Mouse (Mus musculus) spleen, postnatal 36 days (tissue): ENCODE measurements around the gene Cop1.
A peak's percentile ranks its signal among the peaks of the same experiment; 100 is the strongest.

Experiments used
- DNase-seq, 2 experiments: peaks; one replicate each; pipeline ENCODE4 v3.0.0; 2022; ENCODE audit warnings: low spot score in 2 of 2, mixed read lengths in 1 of 2

Gene Cop1

DNA sequence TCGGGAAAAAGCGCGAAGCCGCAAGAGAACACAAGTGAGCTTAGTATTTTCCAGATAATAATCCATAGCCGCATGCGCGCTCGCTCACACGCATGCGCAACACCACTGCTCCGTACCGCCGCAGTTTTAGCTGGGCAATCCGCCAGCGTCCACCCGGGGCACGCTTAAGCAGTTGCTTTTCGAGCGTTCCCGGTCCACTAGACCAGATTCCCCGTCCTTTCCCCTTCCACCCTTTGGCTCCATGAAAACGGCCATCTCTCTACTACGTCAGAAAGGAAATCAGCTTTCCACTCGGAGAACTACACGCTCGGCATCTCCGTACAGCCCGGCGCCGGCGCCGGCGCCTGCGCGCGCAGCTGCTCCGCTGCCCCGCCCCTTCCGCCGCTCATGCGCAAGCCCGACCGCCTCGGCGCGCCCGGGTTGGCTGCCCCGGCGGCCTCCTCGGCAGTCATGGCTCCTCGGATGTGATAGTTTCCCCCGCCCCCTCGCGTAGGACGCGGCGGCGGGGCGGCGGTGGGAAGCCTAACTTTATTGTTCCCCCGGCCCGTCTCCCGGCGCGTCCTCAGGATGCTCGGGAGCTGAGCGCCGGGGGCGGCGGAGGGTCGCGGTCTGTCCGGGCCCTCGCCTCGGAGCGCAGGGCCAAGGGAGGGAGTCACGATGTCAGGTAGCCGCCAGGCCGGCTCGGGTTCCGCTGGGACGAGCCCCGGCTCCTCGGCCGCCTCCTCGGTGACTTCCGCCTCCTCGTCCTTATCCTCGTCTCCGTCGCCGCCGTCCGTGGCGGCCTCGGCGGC lies at the start of gene Cop1:
Gene Cop1, plus strand, starts transcription at position 540 of the 791 bp plus-strand sequence.
- peak; percentile 91 for DNase-seq

GRCm38 (mm10) chr1:159186741-159187140 lies 45.4 kb upstream of the Cop1 start:
- DNase-seq = peak in 1 of 2 experiments; percentile 5

DNA sequence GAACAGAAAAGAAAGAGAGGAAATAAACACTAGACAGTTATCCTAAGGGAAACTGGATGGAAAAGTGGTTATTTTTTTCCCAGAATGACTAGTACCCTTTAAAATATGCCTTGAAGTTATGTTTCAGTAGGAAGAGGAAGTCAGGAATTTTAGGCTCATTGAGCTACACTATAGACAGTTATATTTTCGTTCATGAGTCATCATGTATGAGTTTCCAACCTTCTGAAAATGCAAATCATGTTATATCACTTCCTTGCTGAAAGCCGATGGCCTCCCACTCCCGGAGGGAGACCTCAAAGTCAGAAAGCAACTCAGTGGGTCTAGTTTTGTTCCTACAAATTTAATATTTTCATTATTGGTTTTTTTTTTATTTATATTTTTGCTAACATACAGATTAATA lies 33.5 kb upstream of the Cop1 start:
- DNase-seq = no peak

DNA sequence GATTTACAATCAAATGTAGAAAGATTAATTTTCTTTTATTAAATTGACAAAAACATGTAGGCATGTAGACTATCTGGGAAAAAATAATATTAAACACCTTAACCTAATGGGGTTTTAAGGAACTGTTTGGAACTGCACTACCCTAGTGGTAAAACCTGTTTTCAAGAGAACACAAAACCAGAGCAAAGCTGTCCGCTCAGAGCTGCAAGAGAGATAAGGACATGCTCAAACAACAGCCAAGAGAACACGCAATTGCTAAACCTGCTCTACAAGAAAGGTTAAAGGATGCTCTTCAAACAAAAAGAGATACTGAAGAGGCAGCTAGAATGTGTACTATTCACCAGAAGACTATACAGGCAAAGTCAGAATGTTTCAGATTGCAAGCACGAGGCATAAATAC lies 32.5 kb upstream of the Cop1 start:
- no peak for DNase-seq

DNA sequence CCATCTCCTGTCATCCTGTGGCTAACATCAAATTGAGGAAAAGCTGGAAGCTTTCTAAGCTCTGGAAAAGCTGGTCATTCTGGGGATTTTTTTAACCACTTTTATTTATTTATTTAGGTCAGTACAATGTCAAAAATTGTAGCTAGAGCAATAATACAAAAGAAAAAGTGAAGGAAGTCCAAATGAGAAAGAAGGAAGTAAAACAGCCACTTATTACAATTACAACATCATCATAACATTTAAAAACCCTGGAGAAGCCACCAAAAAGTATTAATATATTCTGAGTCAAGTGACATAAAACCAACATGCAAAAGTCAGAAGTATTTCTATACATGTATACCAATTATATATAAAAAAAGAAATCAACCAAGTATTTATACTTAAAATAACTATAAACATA lies 30.9 kb upstream of the Cop1 start:
- no peak for DNase-seq

DNA sequence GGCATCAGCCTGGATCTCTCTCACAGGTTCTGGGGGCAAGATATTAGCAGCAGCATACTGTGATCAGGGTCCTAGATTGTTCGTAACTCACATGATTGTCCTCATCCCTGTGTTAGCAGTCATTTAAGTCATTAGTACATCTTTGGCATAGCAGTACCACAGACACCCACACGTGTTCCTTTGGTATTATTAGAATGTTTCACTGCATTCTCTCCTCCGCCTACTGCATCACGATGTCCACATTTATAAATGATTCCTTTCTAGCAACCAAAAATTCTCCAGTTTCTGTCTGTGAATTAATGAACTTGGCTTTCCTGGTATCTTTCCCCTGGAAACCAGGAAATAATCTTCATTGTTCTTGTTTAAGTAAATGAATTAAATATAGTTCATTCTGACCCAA lies 20.4 kb upstream of the Cop1 start:
- DNase-seq = no peak

GRCm38 (mm10) chr1:159217437-159217836 lies 14.7 kb upstream of the Cop1 start:
- DNase-seq = no peak

DNA sequence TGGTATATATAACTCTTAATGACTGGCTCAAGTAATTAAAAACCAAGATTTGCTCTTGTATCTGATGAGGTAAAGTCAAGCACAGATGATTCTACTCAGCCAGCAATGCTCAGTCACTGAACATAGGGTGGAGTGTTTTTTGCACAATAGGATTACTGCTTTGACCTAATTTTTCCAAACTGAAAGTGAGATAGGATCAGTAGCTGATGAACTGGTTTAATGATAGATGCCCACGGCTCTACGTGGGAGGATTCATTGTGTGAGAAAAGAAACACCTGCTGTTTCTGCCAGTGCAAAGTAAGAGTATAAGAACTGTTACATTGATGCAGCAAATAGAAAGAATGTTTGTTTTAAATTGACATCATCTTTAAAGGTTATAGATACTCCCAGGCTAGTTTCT lies 10.1 kb upstream of the Cop1 start:
- no peak for DNase-seq

DNA sequence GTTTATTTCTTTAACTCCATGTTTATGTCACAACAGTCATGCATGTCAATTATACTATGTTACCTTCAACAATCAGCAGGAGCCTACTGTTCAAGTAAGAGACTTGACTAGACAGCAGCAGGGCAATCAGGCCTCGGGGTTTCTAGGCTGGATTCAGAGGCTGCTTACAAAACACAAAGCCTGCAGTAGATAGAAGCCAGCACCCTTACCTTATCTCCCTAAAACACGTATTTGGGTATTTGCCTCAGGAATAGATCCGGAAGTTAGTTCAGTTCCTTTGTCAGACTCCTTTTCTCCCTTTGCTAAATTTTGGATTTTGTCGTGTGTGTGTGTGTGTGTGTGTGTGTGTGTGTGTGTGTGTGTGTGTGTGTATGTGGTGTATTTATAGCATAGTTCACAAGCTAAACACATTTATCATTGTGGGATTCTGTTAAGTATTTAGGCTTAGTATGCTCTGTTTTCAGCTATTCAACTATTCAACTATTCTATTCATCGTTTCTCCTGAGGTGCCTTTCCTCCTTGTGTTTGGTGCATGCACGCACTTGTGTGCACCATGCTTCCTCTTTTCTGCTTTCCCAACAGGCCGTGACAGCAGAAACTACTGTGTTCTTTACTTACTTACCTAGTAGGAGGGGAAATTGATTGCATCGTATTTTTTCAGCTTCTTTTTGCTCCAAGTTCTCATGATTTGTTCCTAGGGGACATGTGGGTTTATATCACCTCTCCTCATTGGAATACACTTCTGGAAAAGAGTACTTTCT lies 6.9 kb upstream of the Cop1 start:
- peak; percentile 40 to 48 for DNase-seq

- DNase-seq = peak; percentile 9 to 13
Measured at GRCm38 (mm10) chr1:159232572-159233261, 597 bp downstream of the Cop1 start.

GRCm38 (mm10) chr1:159233426-159233825 lies 1.3 kb downstream of the Cop1 start:
- DNase-seq = no peak

GRCm38 (mm10) chr1:159234496-159234895 lies 2.4 kb downstream of the Cop1 start:
- peak; percentile 14 to 35 for DNase-seq

DNA sequence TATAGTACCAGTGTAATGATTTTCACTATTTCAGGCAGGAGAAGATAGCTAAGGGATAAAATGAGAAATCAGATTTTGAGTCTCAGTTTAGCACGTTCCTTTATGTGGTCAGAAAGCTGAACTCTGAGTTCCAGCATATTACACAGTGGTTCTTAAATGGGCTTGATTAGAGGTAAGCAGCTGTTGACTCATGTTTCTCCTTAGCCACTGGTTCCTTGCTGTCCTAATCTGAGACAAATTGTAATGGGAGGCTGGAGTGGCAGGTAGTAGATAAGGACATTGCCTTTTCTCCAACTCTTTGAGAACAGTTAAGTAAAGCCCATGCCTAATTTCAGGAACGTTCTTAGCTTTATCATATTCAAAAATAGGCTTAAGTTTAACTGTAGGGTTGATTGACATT lies 3.6 kb downstream of the Cop1 start:
- no peak for DNase-seq

DNA sequence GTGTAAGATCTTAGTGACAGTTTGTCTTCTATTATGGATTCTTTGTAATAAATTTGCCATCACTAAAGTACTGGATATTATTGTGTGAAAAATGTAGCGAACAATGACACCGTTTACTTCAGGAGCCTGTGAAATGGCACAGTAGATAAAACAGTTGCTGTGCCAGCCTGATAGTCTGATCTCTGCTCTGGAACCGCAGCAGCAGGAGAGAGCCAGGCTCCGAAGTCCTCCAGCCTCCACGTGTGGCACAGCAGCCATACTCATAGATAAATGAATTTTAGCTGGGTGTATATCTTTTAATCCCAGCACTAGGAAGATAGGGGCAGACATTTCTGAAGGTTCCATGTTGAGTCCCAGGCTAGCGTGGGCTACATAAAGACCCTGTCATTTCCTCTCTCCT lies 6.0 kb downstream of the Cop1 start:
- peak; percentile 22 to 28 for DNase-seq

DNA sequence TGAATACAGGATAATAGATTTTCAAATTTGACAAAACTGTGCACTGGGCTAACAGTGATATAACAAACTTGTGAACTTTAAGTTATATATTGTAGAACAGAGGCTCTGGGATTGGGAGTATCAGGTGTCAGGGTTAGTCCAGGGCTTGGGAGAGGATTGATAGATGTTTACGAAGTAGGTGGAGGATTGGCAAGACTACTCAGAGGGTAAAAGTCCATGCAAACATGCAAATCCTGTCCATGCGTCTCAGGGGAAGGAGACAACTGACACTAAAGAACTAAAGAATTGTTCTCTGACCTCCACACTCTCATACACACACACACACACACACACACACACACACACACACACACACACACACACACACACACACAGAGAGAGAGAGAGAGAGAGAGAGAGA lies 18.2 kb downstream of the Cop1 start:
- no peak for DNase-seq

GRCm38 (mm10) chr1:159253078-159253477 lies 21.0 kb downstream of the Cop1 start:
- DNase-seq = no peak

- no peak for DNase-seq
Measured at GRCm38 (mm10) chr1:159254906-159255685, 23.0 kb downstream of the Cop1 start.

DNA sequence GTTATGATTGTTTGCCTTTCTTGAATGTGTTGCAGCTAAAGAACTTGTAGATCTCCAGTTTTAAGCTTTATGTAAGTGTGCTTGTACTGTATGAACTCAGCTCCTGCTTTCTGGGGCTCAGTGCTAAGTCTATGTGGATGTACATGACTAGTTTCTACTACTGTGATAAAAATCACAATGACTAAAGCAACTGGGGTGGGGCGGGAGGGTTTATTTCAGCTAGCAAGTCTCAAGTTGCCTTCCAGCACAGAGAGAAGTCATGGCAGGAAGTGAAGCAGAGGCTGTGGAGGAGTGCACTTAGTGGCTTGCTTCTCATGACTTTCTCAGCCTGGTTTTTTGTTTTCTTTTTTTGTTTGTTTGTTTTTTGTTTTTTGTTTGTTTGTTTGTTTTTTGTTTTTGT lies 24.4 kb downstream of the Cop1 start:
- DNase-seq = no peak

DNA sequence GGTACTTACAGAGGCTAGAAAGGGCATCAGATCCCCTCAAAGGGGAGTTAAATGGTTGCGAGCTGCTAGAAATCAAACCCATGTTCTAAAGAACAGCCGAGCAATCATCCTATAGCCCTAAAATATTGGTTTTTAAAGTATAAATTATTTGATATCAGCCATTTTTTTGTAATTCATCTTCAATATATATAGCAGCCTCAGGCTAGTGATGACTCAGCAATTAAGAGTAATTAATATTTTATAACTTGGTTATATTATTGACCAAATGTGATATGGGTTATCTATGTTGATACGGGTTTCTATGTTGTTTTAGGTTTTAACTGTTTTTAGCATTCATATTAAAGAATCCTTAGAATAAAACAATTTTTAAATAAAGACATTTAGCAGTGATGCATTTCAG lies 31.7 kb downstream of the Cop1 start:
- no peak for DNase-seq

GRCm38 (mm10) chr1:159280072-159280471 lies 48.0 kb downstream of the Cop1 start:
- no peak for DNase-seq

GRCm38 (mm10) chr1:159281861-159282260 lies 49.7 kb downstream of the Cop1 start:
- no peak for DNase-seq

- DNase-seq = no peak
Measured at GRCm38 (mm10) chr1:159286833-159287232, 54.7 kb downstream of the Cop1 start.
